Mouse (Mus musculus) liver, embryonic 14.5 days (tissue): Measurements from ENCODE around the gene Vav3.

Experiments
- CTCF ChIP-seq: IDR thresholded peaks from 2 replicates; pipeline ENCODE4 v1.5.1; 2016; ENCODE audit warnings: antibody characterized with exemption, low read depth, control low read depth
- EP300 ChIP-seq: IDR thresholded peaks from 2 replicates; pipeline ENCODE4 v1.6.1; 2016; ENCODE audit warnings: antibody characterized with exemption, low read depth

DNA sequence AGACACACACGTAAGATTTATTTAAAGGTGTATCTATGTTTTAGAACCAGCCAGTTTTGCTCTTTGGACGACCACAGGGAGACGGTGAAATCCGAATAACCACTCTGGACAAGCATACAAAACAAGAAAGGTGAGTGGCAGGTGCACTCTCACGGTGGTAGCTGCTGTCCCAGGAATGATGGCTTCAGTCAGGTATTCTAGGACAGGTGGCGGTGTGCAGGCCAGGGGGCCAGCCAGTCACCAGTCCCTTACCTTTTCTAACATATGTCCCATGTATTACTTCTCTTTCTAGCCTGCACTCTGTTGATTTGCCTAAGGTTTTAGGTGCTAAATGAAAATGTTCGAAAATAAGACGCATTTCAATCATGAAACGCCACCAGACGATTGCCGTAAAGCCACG is 185.4 kb downstream of the Vav3 start:
- TF ChIP-seq CTCF (no peak), EP300 (no peak)
